Mouse (Mus musculus): ENCODE data around the gene Gm10563.

- TF ChIP-seq CTCF (IDR thresholded peaks at IDR 0.05; ENCODE audit: control insufficient read depth, insufficient read depth, low read length) (peak; percentile 22; the same call in 1 of the 2 replicates), POLR2A (IDR thresholded peaks at IDR 0.05; ENCODE audit: borderline replicate concordance, control insufficient read depth, low read depth, low read length) (0 out of 2 replicates have a peak, but pooled peaks have one; percentile 19)
Measured at GRCm38 (mm10) chr4:155694482-155695401, 49.5 kb upstream of the Gm10563 start.

Data from bone marrow, adult 2 months (tissue).